Mouse (Mus musculus) CD4-positive, CD25-positive, alpha-beta regulatory T cell (primary cell): ENCODE measurements around the gene Creb3l4. TPM values are rescaled to one million over a fixed set of nuclear protein-coding genes. Genes with fewer than 3 reads are reported as not detected.

Experiments
- polyA plus RNA-seq: library from polyadenylated mRNA; unstranded; fragments of 100-300 nt; shearing (Covaris generic); gene quantifications from one replicate; pipeline ENCODE4 v1.2.1, GENCODE M21; 2017

Gene Creb3l4
- polyA plus RNA-seq = not detected

GRCm38 (mm10) chr3:90242984-90243775 lies at the start of gene Creb3l4:
Gene Creb3l4 (minus strand): TSS chr3:90243512.

GRCm38 (mm10) chr3:90292345-90293275 lies 49.3 kb upstream of the Creb3l4 start, which contains the start of gene Gatad2b:
Gene Gatad2b (plus strand): TSS chr3:90293178.

GRCm38 (mm10) chr3:90265034-90265931 lies 22.0 kb upstream of the Creb3l4 start, which contains the start of gene Dennd4b:
Gene Dennd4b (plus strand): TSS chr3:90265185.

GRCm38 (mm10) chr3:90253653-90254418 lies 10.5 kb upstream of the Creb3l4 start, which contains the start of gene Crtc2:
Gene Crtc2 (plus strand): TSS chr3:90254163.

GRCm38 (mm10) chr3:90247960-90248745 lies 4.8 kb upstream of the Creb3l4 start, which contains the start of gene Slc39a1:
Gene Slc39a1 (plus strand): TSS chr3:90248172.

GRCm38 (mm10) chr3:90231507-90232333 lies 11.6 kb downstream of the Creb3l4 start, which contains the start of gene Jtb:
Gene Jtb (plus strand): TSS chr3:90231597.

GRCm38 (mm10) chr3:90213377-90213866 lies 29.9 kb downstream of the Creb3l4 start, which contains the start of the genes Rps27 and Rab13:
Gene Rps27 (minus strand): TSS chr3:90213651.
Gene Rab13 (plus strand): TSS chr3:90213695.

Other genes starting within 250 kb of the Creb3l4 start
- 95.3 TPM for gene Hax1, start 244.7 kb downstream of the Creb3l4 start, polyA plus RNA-seq
- gene 4933434E20Rik, start 191.9 kb downstream of the Creb3l4 start, polyA plus RNA-seq = 143 TPM
- 194 TPM for gene Ubap2l, start 190.9 kb downstream of the Creb3l4 start, polyA plus RNA-seq
- gene Tpm3, start 170.9 kb downstream of the Creb3l4 start, polyA plus RNA-seq = 970 TPM
- 0.53 TPM for gene Nup210l, start 139.4 kb downstream of the Creb3l4 start, polyA plus RNA-seq
- 1,493 TPM for gene Rps27, start 29.9 kb downstream of the Creb3l4 start, polyA plus RNA-seq
- 0.24 TPM for gene Rab13, start 29.8 kb downstream of the Creb3l4 start, polyA plus RNA-seq
- gene Jtb, start 11.9 kb downstream of the Creb3l4 start, polyA plus RNA-seq = 162 TPM
- 2.1 TPM for gene Slc39a1, start 4.7 kb upstream of the Creb3l4 start, polyA plus RNA-seq
- 107 TPM for gene Crtc2, start 10.7 kb upstream of the Creb3l4 start, polyA plus RNA-seq
- gene Dennd4b, start 21.7 kb upstream of the Creb3l4 start, polyA plus RNA-seq = 53.6 TPM
- gene Gatad2b, start 49.7 kb upstream of the Creb3l4 start, polyA plus RNA-seq = 12.1 TPM
- 0.49 TPM for gene Slc27a3, start 146.4 kb upstream of the Creb3l4 start, polyA plus RNA-seq
- 34.7 TPM for gene Ints3, start 190.1 kb upstream of the Creb3l4 start, polyA plus RNA-seq
- gene Npr1, start 222.4 kb upstream of the Creb3l4 start, polyA plus RNA-seq = not detected
- gene Ilf2, start 232.6 kb upstream of the Creb3l4 start, polyA plus RNA-seq = 102 TPM
- gene Snapin, start 247.5 kb upstream of the Creb3l4 start, polyA plus RNA-seq = 107 TPM